Mouse (Mus musculus) olfactory bulb, adult 2 months (tissue): ENCODE data around the gene Hddc3.

Experiments used
- CTCF ChIP-seq: fragments of 200-500 bp; IDR thresholded peaks from 2 replicates; pipeline ENCODE4 v1.5.1; 2012; ENCODE audit warnings: low read depth, mild to moderate bottlenecking, low read length, moderate library complexity; ENCODE audit not compliant: insufficient read depth
- POLR2A ChIP-seq: fragments of 200-500 bp; IDR thresholded peaks from 2 replicates; pipeline ENCODE4 v1.6.1; 2012; ENCODE audit warnings: mild to moderate bottlenecking, low read depth, low read length, moderate library complexity; ENCODE audit not compliant: insufficient read depth

DNA sequence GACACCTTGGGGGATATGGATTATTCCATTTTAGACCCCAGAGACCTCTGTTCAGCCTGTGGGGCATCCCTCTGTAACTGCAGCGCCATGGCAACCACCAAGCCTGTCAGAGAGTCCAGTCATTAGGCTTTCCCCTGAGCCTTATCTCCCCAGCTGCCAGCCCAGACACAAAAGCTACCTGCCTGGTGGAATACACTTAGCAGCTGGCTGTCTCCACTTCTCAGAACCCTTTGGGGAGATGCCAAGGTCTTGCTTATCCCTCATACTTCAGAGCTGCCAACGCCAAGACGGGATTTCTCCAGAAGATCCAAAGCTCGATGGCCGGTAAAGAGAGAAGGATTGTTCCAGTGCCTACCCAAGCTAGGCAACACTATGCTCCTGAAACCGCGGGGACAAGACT is 1.1 kb upstream of the Hddc3 start:
- no peak for TF ChIP-seq CTCF
- no peak for TF ChIP-seq POLR2A
